Mouse (Mus musculus) limb, embryonic 12.5 days (tissue): ENCODE measurements at regions not wholly inside any gene's neighbourhood (a gene's known extent, or its start where the extent isn't known, plus 50 kb on each side); places are given as distances from the start of the nearest gene placed in this dataset. TPM values are rescaled to one million over a fixed set of nuclear protein-coding genes. Genes with fewer than 3 reads are reported as not detected.

Experiments used
- ATAC-seq: fragments of 200-750 bp; cut with Nextera tagmentation; 2 replicates; pipeline ENCODE4 v1.8.0; 2017; ENCODE audit warnings: low read depth, moderate TSS enrichment; ENCODE audit not compliant: insufficient number of reproducible peaks, insufficient read depth, low FRiP score, low TSS enrichment
- H3K27ac ChIP-seq: fragments of 300-500 bp; sonication (generic); 2 replicates; pipeline ENCODE4 v1.5.1; 2016; ENCODE audit warnings: mild to moderate bottlenecking, moderate library complexity
- H3K27me3 ChIP-seq: fragments of 300-500 bp; sonication (generic); 2 replicates; pipeline ENCODE4 v1.6.1; 2016; ENCODE audit warnings: mild to moderate bottlenecking, moderate library complexity
- H3K36me3 ChIP-seq: fragments of 300-500 bp; sonication (generic); 2 replicates; pipeline ENCODE4 v1.6.1; 2016; ENCODE audit warnings: mild to moderate bottlenecking, moderate library complexity
- H3K4me1 ChIP-seq: fragments of 300-500 bp; sonication (generic); replicated peaks from 2 replicates; pipeline ENCODE4 v1.6.1; 2016
- H3K4me2 ChIP-seq: fragments of 300-500 bp; sonication (generic); 2 replicates; pipeline ENCODE4 v1.6.1; 2016; ENCODE audit warnings: mild to moderate bottlenecking, moderate library complexity
- H3K4me3 ChIP-seq: fragments of 300-500 bp; sonication (generic); replicated peaks from 2 replicates; pipeline ENCODE4 v1.5.1; 2016; ENCODE audit warnings: mild to moderate bottlenecking
- H3K9ac ChIP-seq: fragments of 300-500 bp; sonication (generic); replicated peaks from 2 replicates; pipeline ENCODE4 v1.6.1; 2016; ENCODE audit warnings: mild to moderate bottlenecking, moderate library complexity
- H3K9me3 ChIP-seq: fragments of 300-500 bp; sonication (generic); 2 replicates; pipeline ENCODE4 v1.6.1; 2016; ENCODE audit warnings: mild to moderate bottlenecking, moderate library complexity
- WGBS: fragments of 180-500 bp; shearing (Covaris S2); methylation state at CpG from one replicate; pipeline ENCODE4 v1.1.7; 2016; 5-methylcytosine and 5-hydroxymethylcytosine counted together
- microRNA-seq: library from miRNA; unstranded; fragments of <30 nt; microRNA quantifications from one replicate; pipeline ENCODE4, GENCODE M21; 2017

- Histone ChIP-seq H3K4me1 (no peaks in the 10 kb centered on the region), H3K27ac (no peak overlapping the region), H3K4me2 (no peak overlapping the region), H3K9ac (no peak overlapping the region), H3K9me3 (no peaks in the 10 kb centered on the region), H3K4me3 (no peak overlapping the region), H3K27me3 (no peaks in the 10 kb centered on the region), H3K36me3 (no peaks in the 10 kb centered on the region)
- no peak for ATAC-seq
- WGBS: 76% methylated on average over 2 of the region's 2 CpGs
Observed at GRCm38 (mm10) chr13:70903150-70903549, 61.5 kb upstream of the Adamts16 start.

- Histone ChIP-seq H3K36me3 (no peaks in the 10 kb centered on the region), H3K27ac (no peak overlapping the region), H3K9ac (no peak overlapping the region), H3K4me2 (no peak overlapping the region), H3K9me3 (no peaks in the 10 kb centered on the region), H3K4me1 (no peaks in the 10 kb centered on the region), H3K27me3 (no peaks in the 10 kb centered on the region), H3K4me3 (no peak overlapping the region)
- ATAC-seq: no peak
- WGBS: 56% methylated on average over 10 of the region's 10 CpGs
Observed at GRCm38 (mm10) chr13:70902727-70903126, 61.1 kb upstream of the Adamts16 start.

DNA sequence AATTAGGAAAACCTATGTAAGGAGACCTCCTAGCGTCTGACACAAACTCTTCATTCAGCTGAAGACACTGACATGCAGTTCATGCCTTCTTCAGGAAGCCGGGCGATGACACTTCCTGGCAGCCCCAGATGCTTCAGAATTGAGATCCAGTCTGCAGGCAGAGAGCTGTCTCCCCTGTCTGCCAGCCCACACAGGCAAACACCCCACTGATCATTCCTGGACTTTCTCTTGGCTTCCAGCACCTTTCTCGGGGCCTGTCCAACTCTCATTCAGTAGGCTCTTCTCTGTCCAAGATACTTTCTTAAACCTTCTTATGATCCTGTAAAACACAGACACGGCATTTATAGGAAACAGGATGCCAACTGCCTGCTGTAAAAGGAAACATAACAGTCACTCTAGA lies 50.0 kb upstream of the Adamts16 start:
- 69% methylated on average over 5 of the region's 5 CpGs for WGBS
- no peak overlapping the region for H3K4me3 ChIP-seq
- H3K4me2 ChIP-seq: no peak overlapping the region
- no peak for ATAC-seq
- no peaks in the 10 kb centered on the region for H3K9me3 ChIP-seq
- H3K27me3 ChIP-seq: no peaks in the 10 kb centered on the region
- H3K27ac ChIP-seq: no peak overlapping the region
- H3K36me3 ChIP-seq: no peaks in the 10 kb centered on the region
- H3K4me1 ChIP-seq: no peaks in the 10 kb centered on the region
- no peak overlapping the region for H3K9ac ChIP-seq

Small RNAs in the stretch of these regions (microRNA-seq; reads per million reads assigned to microRNA genes)
- gene Mir466f-4: not detected
